Mouse (Mus musculus) cortical plate, adult 2 months (tissue): ENCODE data around the gene Olfr1166.

Source experiments
- CTCF ChIP-seq: fragments of 200-500 bp; IDR thresholded peaks from 2 replicates; pipeline ENCODE4 v1.5.1; 2011; ENCODE audit warnings: mild to moderate bottlenecking, control low read depth, low read length; ENCODE audit not compliant: insufficient read depth; ENCODE audit errors: extremely low read depth
- POLR2A ChIP-seq: fragments of 200-500 bp; IDR thresholded peaks from 2 replicates; pipeline ENCODE4 v1.6.1; 2011; ENCODE audit warnings: mild to moderate bottlenecking, low read length, control low read depth; ENCODE audit not compliant: insufficient read depth; ENCODE audit errors: extremely low read depth

- TF ChIP-seq POLR2A (no peak), CTCF (no peak)
These were observed at the start of gene Olfr1166 for GRCm38 (mm10) chr2:88128172-88128571.
